Comparison of ENCODE assay signal across 18 mouse cellular contexts in the genomic region with DNA sequence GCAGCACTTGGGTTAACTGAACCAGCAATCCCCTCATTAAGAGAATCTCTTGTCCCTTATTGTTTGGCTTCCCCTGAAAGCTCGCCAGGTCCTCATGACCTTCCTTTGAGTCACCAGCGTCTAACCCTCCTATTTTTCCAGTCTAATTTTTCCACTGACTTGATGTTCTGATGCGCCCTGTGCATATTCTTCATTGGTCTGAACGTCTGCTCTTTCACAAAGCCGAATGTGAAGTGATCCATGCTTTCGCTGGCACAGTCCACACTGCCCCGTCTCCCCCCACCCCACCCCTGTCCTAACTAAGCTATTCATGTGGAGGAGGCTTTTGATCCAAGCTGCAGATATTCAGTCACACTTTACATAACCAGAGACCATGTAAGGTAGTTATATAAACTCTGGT.
"Had no signal": no experiment of that assay in that cellular context is flagged by ENCODE, and none has a peak within 500 bp of the region (broad histone marks: within the 10 kb centered on the region; RNA-seq: fewer than 3 reads in every experiment).

No protein-coding gene starts in this region.

- H3K4me1 ChIP-seq: midbrain, embryonic 10.5 days; midbrain, embryonic 12.5 days; neural tube, embryonic 13.5 days; neural tube, embryonic 15.5 days had no signal

- ATAC-seq: midbrain, embryonic 16.5 days had no signal

- H3K36me3 ChIP-seq: midbrain, embryonic 10.5 days; midbrain, embryonic 12.5 days; neural tube, embryonic 13.5 days; neural tube, embryonic 15.5 days had no signal

- H3K4me2 ChIP-seq: lung, embryonic 14.5 days; midbrain, embryonic 12.5 days; neural tube, embryonic 13.5 days; neural tube, embryonic 15.5 days had no signal

- H3K27ac ChIP-seq: midbrain, embryonic 10.5 days; midbrain, embryonic 12.5 days; neural tube, embryonic 13.5 days; neural tube, embryonic 15.5 days had no signal

- H3K9me3 ChIP-seq: midbrain, embryonic 10.5 days; midbrain, embryonic 12.5 days; neural tube, embryonic 13.5 days; neural tube, embryonic 15.5 days had no signal

- H3K4me3 ChIP-seq: midbrain, embryonic 10.5 days; midbrain, embryonic 12.5 days; myocyte; neural tube, embryonic 13.5 days; neural tube, embryonic 15.5 days had no signal

- H3K9ac ChIP-seq: lung, embryonic 14.5 days; midbrain, embryonic 12.5 days; neural tube, embryonic 13.5 days; neural tube, embryonic 15.5 days had no signal

- DNase-seq: lung, adult 18-20 months; lung, embryonic 14.5 days; lung, postnatal 10 days; lung, postnatal 4 days; midbrain, embryonic 14.5 days; right cerebral cortex, adult 18-20 months; right cerebral cortex, postnatal 25 days; right cerebral cortex, postnatal 4 days; spleen, adult 18-20 months; thymus, adult 18-20 months; thymus, postnatal 14 days; thymus, postnatal 36 days had no signal

- H3K27me3 ChIP-seq: midbrain, embryonic 12.5 days; neural tube, embryonic 13.5 days; neural tube, embryonic 15.5 days had no signal
